Mouse (Mus musculus): ENCODE data around the gene Adap2.
"Not testable (repeated sequence)": the region's sequence is repeated elsewhere in the genome, so short reads cannot be mapped to it uniquely, and the experiment has no call there.

The Adap2 gene

DNA sequence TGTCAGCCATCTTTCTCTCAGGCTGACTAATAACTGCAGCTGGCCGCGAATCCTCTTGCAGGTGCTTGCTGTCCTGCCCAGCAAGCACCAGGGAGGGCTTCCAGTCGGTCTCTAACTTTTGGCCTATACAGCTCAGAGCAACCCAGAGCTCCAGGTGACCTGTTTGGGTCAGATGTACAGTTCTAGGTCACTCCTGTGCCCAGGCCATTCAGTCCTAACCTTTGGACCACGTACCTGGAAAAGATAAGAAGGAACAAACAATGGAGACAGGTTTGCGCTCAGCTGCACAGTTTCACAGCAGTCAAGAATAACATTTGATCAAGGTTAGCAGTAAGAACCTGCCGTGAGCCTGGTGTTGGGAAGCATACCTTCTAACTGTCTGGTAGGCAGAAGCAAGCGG lies 5.1 kb downstream of the Adap2 start:
- in situ Hi-C loops (cut with MboI, MseI): no loop called here

DNA sequence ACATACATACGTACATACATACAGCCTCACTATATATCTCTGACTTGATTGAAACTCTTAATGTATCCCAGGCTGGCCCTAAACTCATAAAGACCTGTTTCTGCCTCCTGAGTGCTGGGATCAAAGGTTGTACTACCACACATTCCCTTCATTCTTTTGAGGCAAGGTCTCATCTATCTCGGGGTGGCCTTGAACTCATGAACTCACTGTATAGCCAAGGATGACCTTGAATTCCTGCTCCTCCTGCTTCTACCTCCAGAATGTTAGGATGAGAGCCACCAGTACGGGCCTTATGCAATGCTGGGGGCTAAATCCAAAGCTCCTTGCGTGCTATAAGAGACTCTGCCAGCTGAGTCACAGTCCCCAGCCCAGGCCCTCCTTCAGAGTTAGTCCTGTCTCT lies 7.1 kb downstream of the Adap2 start:
- in situ Hi-C loops (cut with MboI, MseI): no loop called here

DNA sequence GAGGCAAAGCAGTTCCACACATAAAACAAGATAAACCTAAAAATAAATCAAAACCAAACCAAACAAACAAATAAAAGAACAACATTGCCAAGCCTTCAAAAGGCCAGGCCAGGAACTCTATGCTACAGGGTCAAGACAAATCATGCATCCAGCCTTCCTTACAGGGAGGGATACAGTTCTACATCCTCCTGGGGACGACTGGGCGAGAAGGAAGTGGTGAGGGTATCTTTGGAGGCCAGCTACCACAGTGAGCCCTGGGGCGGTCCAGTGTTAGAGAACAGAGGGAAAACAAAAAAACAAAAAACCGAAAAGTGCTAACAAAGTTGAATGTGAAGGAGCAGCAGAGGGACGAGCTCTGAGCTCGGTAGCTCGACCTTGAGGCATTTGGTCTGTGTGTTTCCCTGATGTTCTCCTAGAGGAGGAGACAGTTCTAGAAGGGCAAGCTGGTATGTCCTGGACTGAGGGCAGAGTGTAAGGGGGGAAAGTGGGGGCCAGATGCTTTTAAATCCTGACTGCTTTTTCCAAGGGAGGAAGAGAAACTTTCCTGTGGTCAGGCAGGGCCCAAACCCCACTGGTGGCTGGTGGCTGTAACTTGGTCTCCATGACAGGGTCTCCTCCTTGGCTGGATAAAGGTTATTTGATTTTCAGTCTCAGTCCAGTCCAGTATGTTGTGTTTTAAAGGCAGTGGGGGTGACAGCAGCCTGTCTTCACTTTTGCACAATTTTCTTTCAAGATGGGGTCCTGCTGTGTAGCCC lies 9.6 kb downstream of the Adap2 start:
- in situ Hi-C loops (cut with MboI, MseI): no loop called here

DNA sequence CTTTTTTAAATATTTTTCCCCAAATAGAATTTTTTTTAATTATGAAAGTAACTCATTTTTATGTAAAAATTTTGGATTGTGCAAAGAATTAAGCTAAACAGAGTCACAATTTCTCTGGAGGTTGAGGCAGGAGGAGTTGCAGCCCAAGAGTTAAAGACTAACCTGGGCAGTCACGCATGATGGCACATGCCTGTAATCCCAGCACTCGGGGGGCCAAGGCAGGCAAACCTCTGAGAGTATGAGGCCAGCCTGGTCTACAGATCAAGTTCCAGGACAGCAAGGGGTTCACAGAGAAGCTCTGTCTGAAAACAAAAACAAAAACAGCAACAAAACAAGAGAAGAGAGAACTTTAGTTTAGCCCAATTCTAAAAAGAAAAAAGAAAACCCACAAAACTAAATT lies 10.3 kb downstream of the Adap2 start:
- in situ Hi-C loops (cut with MboI, MseI): no loop called here

DNA sequence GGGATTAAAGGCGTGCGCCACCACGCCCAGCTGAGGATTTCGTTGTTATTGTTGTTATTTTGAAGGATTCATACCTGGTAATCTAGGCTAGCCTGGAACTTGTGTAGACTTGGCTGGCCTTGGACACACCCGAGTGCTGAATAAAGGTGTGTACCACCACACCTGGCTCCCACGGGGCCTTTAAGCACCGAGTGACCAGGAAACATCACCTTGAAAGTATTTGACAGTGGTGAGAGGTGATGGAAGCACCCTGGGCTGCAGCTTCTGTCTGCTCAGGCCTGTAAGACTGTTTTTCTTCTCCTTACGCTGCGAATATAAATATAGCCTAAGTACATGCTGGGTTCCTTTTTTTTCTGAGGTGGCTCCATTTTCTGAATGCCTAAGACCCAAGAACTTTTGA lies 14.2 kb downstream of the Adap2 start:
- in situ Hi-C loops (cut with MboI, MseI): no loop called here

DNA sequence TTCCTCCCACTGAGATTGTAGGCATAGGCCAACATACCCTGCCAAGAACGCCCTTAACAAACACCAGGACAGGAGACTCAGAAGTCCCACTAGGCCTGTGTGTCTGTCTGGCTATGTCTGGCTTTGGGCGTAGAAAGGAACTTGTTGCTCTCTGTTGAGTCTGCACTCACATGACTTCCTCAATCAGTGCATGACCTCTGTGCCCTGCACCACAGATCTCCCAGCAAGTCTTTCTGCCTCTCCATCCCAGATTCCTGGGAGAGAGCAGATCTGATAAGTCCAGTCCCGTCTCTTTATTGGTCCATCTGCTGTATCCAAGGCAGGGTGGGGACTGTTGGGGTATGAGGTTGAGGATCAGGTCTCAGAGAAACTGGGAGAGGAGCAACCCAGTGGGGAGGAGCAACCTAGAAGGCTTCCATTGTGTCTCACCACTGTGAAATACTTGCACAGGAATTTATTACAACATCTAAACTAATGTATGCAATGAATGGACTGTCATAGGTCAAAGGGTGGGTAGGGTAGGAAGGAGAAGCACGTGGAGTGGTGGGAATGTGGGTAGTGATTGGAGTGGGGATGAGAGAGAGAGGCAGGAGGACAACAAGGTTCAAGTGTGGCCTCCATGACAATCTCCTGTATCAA lies 14.8 kb downstream of the Adap2 start:
- in situ Hi-C loops (cut with MboI, MseI): no loop called here

DNA sequence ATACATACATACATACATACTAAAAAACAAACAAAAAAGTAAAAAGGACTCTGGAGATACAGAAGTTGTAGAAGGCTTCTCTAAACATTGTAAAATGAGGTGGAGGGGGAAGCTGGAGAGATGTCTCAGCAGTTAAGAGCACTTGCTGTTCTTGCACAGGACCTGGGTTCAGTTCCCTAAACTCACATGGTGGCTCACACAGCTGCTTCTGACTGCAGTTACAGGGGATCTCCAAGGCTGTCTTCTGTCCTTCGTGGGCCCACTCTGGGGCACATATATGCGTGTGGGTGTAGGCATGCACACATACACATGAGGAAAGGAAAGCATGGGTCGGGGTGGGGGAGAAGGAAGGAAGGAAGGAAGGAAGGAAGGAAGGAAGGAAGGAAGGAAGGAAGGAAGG lies 15.7 kb downstream of the Adap2 start:
- in situ Hi-C loops (cut with MboI, MseI): no loop called here

DNA sequence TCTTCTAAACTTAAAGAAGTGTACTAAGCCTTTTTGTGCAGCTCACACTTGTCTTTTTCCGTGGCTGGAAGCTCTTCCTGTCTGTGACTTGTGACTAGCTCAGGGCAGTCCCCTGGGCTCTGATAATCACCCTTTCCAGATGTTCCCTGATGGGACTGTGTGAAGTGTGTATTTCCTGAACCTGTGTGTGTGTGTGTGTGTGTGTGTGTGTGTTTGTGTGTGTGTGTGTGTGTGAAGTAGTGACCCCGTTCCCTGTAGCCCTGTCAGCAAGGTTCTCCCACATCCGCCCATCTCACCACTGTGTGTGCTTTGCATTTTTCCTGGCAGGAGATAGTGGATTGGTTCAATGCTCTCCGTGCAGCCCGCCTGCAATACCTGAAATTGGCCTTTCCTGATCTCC lies 16.4 kb downstream of the Adap2 start:
- in situ Hi-C loops (cut with MboI, MseI): no loop called here

DNA sequence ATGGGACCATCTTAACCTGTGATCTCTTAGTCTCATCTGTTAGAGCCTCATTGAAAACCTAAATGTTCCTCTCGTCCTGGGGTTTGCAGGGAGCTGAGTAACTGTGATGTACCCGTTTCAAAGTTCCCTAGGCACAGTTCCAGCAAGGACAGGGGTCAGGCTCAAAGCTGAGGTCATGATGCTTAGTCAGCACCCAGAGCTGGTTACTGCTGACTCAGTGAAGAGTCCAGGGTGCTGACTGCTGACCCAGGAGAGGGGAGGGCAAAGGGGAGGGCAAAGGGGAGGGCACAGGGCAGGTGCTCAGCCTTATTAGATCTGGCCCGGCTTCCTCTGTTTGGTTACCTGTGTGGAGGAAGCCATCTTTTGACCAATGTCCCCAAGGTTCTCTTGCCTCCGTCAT lies 18.0 kb downstream of the Adap2 start:
- in situ Hi-C loops (cut with MboI, MseI): no loop called here

DNA sequence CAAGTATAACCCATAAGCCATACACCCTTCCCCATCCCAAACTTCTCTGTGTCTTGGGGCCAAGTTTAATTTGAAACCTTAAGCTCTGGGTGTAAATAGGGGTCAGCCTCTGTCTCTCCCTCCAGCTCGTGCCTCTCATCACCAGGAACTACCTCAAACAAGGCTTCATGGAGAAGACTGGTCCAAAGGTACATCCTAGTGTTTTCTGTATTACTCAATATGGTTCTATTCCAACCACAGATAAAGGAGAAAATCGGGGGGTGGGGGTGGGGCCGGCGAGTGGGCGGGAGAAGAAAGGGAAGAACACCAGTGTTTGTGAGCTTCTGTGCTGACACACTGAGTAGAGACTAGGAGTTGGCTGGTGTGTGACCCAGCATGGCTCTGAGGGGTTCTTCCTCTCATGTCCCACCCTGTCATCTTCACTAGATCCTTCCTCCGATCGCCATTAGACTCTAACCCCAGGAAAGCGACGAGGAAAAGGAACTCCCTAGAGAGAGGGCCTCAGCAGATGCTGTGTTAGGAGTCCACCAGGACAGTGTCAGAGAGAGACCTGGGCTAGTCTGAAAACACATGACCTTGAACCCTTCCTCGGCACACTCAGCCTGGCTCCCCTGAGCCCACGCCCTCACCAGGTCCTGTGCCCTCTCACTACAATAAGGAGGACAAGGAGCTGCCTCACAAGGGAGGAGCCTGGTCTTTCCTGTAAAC lies 20.2 kb downstream of the Adap2 start:
- in situ Hi-C loops (cut with MboI, MseI): no loop called here

DNA sequence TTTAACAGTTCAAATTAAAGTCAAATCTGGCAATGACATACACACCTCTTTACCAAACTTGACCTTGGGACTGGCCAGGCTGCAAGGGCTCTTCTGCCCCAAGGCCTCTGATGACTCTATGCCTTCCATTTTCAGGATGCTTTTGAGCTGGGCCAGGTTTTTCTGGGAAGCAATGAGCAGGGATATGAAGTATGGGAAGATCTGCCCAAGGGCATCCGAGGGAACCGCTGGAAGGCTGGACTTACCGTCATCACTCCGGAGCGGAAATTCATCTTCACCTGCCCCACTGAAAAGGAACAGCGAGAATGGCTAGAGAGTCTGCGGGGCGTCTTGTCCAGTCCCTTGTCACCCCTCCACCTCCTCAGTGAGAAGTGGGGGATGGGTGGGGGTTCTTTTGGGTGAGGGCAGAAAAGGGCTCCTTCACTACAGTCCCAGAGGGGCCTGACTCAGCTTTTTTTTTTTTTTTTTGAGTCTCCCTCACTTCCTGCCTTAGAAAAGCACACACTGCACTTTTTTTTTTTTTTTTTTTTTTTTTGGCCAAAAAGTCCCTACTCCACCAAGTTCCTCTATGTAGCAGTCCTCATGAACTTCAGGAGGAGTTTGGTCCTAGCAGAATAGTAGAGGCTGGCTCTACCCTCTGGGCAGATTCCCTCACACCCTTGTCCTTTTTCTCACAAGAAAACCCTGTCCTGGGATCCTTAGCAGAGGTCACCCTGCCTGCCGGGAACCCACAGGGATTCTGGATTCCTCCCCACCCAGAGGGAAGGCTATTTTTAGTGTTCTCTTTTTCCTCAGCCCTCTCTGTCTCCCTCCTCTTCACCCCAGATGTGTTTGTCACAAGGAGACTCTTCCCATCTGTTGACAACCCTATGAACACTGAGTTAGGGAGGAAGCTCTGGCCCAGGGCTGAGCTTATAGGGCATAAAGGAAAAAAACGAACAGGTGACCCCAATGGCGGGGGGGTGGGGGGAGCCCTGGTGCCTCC lies 23.3 kb downstream of the Adap2 start:
- in situ Hi-C loops (cut with MboI, MseI): no loop called here

DNA sequence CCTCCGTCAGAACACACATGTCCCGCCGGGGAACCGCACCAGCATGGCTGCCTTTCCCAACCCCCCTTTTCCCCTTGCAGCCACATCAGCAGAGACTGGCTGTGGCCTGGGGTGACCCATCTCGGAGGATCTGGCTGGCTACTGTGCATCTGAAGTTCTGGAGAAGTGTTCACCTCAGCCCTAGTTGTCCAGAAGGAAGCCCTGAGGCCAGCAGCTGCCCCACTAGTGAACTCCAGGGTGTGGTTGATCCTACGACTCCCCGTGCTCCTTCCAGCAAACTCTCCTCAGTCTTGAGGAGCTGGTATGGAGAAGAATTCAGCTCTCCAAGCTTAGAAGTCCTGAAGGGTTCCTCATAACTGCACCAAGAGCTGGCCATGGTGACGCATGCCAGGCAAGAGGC lies 24.4 kb downstream of the Adap2 start:
- in situ Hi-C loops (cut with MboI, MseI): no loop called here

DNA sequence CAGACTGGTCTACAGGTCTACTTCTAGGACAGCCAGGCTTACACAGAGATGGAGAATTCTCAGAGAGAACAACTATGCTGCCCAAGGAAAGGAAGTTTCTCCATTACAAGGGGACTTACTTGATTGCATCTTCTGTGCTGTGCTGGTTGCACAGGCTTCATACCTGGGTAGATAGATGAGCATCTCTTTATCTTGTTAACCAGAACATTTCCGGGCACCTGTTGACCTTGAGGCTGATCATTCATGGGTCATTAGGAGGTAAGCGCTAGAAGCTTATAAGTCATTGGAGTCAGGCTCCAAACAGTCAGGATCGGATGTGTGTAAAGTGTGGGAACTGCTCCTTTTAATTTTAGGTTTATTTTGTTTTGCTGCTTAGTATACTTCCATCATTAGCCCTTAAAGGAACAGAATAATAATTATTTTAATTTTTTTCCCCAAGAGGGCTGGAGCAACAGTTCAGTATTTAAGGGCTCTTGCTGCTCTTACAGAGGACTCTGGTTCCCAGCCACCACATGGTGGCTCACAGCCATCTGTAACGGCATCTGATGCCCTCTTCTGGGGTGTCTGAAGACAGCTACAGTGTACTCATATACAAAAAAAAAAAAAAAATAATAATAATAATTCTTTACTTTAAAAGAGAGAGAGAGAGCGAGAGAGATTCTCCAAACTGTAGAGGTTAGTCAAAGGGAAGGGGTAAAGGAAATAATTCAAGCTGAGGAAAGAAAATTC lies 27.3 kb downstream of the Adap2 start:
- in situ Hi-C loops (cut with MboI, MseI): no loop called here

DNA sequence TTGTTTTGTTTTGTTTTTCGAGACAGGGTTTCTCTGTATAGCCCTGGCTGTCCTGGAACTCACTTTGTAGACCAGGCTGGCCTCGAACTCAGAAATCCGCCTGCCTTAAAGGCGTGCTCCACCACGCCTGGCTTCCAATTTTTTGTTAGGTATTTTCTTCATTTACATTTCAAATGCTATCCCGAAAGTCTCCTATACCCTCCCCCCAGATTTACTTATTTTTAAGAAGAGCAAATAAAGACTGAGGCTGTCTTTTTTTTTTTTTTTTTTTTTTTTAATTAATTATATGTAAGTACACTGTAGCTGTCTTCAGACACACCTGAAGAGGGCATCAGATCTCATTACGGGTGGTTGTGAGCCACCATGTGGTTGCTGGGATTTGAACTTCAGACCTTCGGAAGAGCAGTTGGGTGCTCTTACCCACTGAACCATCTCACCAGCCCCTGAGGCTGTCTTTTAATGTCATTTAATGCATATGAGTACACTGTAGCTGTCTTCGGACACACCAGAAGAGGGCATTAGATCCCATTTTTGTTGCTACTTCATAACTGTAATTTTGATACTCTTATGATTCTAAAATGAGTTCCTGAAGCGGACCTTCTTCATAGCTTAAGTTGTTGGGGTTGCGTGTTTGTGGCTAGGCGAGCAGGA lies 29.3 kb downstream of the Adap2 start:
- in situ Hi-C loops (cut with MboI, MseI): not testable (repeated sequence)

DNA sequence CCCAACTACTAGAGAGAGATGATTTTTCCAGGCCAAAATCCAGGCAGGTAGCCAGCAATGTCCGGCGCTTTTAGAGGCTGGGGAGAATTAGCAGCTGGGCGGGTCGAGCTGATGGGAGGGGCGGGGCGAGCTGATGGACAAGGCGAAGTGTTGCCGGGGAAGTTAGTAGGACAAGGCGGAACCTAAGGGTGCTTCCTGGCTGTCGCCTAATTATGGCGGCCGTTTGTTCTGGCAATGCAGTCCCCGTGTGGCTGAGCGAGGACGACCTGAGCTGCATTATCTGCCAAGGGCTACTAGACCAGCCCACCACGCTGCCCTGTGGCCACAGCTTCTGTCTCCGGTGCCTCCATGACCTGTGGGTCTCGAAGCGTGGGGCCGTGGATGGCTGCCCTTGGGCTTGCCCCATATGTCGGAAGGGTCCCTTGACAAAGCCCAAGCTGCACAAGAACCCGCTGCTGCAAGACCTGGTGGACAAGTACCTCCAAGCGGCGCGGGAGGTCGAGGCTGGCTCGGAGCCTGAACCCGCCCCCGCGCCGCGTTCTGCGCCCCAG lies 29.9 kb downstream of the Adap2 start, which contains the start of gene Rnf135:
Gene Rnf135, plus strand, starts transcription at position 147 of the 551 bp plus-strand sequence.
- in situ Hi-C loops (cut with MboI, MseI): no loop called here

DNA sequence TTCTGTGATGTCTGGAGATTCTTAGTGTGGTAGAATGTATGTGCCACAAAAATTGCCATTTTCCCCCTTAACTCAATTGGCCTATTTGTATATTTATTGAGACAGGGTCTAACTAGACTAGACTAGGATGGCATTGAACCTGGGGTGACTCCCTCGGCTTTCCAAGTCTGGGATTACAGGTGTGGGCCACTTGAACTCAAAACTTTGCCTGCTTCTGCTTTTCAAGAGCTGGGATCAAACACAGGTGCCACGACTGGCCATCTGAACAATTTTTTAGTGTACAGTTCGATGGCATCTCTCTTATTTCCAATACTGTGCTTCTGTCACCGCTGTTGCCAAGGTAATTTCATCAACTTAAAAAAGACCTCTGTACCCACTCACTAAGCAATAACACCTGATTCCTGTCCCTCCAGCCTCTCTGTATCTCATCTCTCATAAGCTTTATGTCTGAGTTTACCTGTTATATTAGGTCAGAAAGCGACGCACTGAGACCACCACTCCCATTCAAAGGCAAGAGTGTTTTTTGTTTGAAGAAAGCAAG lies 30.7 kb downstream of the Adap2 start:
- in situ Hi-C loops (cut with MboI, MseI): loop anchor here (5.0 kb wide), 1 partner anchor 97 kb away; the partner anchor contains the start of gene Atad5

DNA sequence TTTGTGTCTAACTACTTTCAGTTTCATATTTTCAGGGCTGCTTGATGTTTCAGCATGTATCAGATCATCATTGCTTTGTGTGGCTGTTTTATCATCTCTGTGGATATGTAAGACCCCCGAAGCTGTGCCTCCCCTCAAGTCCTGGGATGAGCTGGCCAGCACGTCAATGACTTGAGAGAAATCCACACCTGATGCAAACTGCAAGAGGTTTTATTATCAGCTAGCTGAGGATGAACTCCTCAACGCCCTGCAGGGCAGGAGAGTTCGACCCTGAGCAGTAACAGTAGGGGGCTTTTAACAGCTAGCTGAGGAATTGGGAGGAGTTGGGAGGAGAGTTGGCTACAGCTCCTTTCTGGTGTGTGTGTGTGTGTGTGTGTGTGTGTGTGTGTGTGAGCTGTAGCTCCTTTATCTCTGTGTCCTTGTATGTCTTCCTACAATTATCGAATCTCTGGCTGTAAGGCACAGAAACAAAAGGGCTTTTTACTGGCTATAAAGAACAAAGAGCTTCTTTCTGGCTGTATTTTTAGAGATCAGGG lies 31.6 kb downstream of the Adap2 start:
- in situ Hi-C loops (cut with MboI, MseI): loop anchor here (5.0 kb wide), 1 partner anchor 98 kb away; the partner anchor contains the start of gene Atad5

DNA sequence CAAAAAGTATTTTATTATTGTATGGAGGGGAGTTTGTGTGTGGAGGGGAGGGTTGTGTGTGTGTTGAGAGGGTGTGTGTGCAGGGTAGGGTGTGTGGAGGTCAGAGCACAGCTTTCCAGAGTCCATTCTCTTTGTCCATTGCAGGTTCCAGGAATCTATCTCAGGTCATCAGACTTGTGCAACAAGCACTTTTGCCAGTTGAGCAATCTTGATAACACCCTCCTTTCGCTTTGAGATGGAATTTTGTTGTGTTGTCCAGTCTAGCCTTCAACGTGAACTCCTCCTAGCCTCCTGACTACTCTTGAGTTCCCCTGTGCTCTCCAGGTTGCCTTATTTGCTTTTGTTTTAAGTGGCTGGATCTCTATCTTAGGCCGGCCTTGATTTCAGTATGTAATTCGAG lies 36.4 kb downstream of the Adap2 start:
- in situ Hi-C loops (cut with MboI, MseI): no loop called here

DNA sequence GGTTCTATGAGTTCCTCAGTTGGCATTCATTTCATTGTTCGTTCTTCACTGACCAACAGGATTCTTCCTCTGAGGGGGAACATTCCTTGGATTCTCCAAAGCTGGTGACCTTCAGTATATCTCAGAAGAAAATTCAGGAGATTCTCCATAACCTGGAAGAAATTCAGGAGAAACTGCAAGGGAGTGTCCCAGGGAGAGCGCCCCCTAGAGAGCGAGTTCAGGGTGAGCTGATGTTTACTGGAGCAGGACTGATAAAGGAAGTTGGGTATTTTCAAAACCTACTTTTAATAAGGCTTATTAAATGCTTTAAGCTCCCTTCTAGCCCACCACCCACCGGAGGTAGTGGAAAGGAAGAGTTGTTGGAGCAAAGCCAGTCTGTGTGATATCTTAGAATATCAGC lies 39.9 kb downstream of the Adap2 start:
- in situ Hi-C loops (cut with MboI, MseI): no loop called here

Data from regulatory T cell (primary cell).